Mouse (Mus musculus) heart, postnatal 0 days (tissue): ENCODE measurements around the gene Trio. TPM values are rescaled to one million over a fixed set of nuclear protein-coding genes. Genes with fewer than 3 reads are reported as not detected.

Experiments used
- ATAC-seq: fragments of 200-750 bp; cut with Nextera tagmentation; 2 replicates; pipeline ENCODE4 v1.8.0; 2017; ENCODE audit warnings: low read depth, moderate number of reproducible peaks, moderate library complexity; ENCODE audit not compliant: insufficient read depth
- DNase-seq: peaks from one replicate; pipeline ENCODE4 v3.0.0-alpha.2; 2016; ENCODE audit warnings: low spot score
- H3K27ac ChIP-seq: fragments of 300-500 bp; sonication (generic); 2 replicates; pipeline ENCODE4 v1.5.1; 2014; ENCODE audit warnings: low read depth, mild to moderate bottlenecking
- H3K27me3 ChIP-seq: fragments of 300-500 bp; sonication (generic); 2 replicates; pipeline ENCODE4 v1.6.1; 2014; ENCODE audit warnings: low read length, mixed read lengths; ENCODE audit not compliant: control insufficient read depth, insufficient read depth
- H3K36me3 ChIP-seq: fragments of 300-500 bp; sonication (generic); replicated peaks from 2 replicates; pipeline ENCODE4 v1.6.1; 2014; ENCODE audit warnings: low read length, mixed read lengths; ENCODE audit not compliant: control insufficient read depth, insufficient read depth
- H3K4me1 ChIP-seq: fragments of 300-500 bp; sonication (generic); 2 replicates; pipeline ENCODE4 v1.6.1; 2014; ENCODE audit warnings: antibody characterized with exemption; ENCODE audit not compliant: control insufficient read depth, insufficient read depth
- H3K4me2 ChIP-seq: fragments of 300-500 bp; sonication (generic); 2 replicates; pipeline ENCODE4 v1.6.1; 2014; ENCODE audit warnings: low read depth, mild to moderate bottlenecking, low read length, moderate library complexity
- H3K4me3 ChIP-seq: fragments of 300-500 bp; sonication (generic); 2 replicates; pipeline ENCODE4 v1.5.1; 2014; ENCODE audit warnings: low read depth, low read length
- H3K9ac ChIP-seq: fragments of 300-500 bp; sonication (generic); replicated peaks from 2 replicates; pipeline ENCODE4 v1.6.1; 2014; ENCODE audit warnings: low read depth, low read length, mixed read lengths
- H3K9me3 ChIP-seq: fragments of 300-500 bp; sonication (generic); replicated peaks from 2 replicates; pipeline ENCODE4 v1.6.1; 2016; ENCODE audit warnings: low read length; ENCODE audit not compliant: control insufficient read depth
- CTCF ChIP-seq: IDR thresholded peaks from 2 replicates; pipeline ENCODE4 v1.5.1; 2016; ENCODE audit warnings: antibody characterized with exemption, control low read depth, low read depth
- EP300 ChIP-seq: IDR thresholded peaks from 2 replicates; pipeline ENCODE4 v1.6.1; 2016; ENCODE audit warnings: antibody characterized with exemption, low read depth
- WGBS: fragments of 180-500 bp; shearing (Covaris S2); extraction: QIAGEN DNeasy Blood & Tissue Kit; methylation state at CpG from one replicate; pipeline ENCODE4 v1.1.7; 2014; 5-methylcytosine and 5-hydroxymethylcytosine counted together
- polyA plus RNA-seq: library from polyadenylated mRNA; unstranded; fragments of >200 nt; fragmentation: Nextera tagmentation; extraction: Ambion mirVana; gene quantifications from 2 replicates; pipeline ENCODE4 v1.2.1, GENCODE M21; 2015
- total RNA-seq: library from RNA; depleted of rRNA; stranded (reverse); fragments of >200 nt; gene quantifications from 2 replicates; pipeline ENCODE4 v1.2.3, GENCODE M21; 2014; ENCODE audit warnings: low replicate concordance

The Trio gene
- total and polyA plus RNA-seq, 2 experiments from 2014 or later: 10.1 to 77.2 TPM

DNA sequence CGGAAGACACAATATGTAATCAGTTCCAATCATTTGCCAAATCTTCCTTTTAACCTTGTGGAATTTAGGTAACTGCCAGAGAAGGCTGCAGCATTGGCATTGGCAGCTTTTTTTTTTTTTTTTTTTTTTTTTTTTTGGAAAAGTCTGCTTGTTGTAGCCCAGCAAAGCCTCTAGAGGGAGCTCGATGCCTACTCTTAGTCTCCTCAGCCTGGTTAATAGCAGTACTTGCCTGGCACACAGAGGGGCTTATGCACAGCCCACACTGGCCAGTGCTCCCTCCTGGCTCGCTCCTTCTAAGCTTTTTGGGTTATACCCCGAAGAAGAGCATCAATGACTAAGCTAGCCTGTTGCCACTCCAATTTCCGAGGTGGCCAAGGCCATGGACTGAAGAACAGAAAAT is 106.1 kb downstream of the Trio start:
- Histone ChIP-seq H3K27ac (no peak overlapping the region), H3K36me3 (0 out of 2 replicates have a peak, but pooled peaks cover 6% of the 10 kb centered on the region), H3K9ac (no peak overlapping the region), H3K9me3 (no peaks in the 10 kb centered on the region), H3K4me2 (no peak overlapping the region), H3K4me3 (no peak overlapping the region), H3K4me1 (peaks cover 14% of the 10 kb centered on the region), H3K27me3 (no peaks in the 10 kb centered on the region)
- 17% methylated on average over 5 of the region's 5 CpGs for WGBS
- DNase-seq (no peak), ATAC-seq (peak; percentile 51; the same call in 1 of the 2 replicates)
- no peak for TF ChIP-seq EP300
- TF ChIP-seq CTCF: peak; percentile 66

DNA sequence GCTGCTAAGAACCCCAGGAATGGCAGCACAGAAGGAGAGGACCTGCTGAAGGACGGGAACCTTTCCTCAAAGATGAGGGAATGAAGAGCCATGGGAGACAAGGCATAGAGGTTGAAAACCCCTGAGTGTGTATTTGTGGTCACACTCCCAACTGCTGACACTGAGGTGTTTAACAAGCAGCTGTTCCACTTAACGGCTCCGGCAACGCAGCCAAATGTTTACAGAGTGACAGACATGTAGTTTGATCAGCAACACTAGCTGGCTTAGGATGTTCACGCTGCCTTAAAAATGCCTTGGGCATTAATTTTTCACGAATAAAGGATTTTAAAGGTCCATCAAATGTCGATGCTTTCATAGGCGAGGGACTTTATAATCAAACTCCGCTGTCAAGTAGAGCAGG is 106.8 kb downstream of the Trio start:
- 0 out of 2 replicates have a peak, but pooled peaks cover 6% of the 10 kb centered on the region for H3K36me3 ChIP-seq
- WGBS: 64% methylated on average over 9 of the region's 9 CpGs

GRCm38 (mm10) chr15:27916204-27916603 is 109.4 kb downstream of the Trio start:
- Histone ChIP-seq H3K4me3 (no peak overlapping the region), H3K4me2 (no peak overlapping the region), H3K9me3 (no peaks in the 10 kb centered on the region), H3K9ac (no peak overlapping the region), H3K27me3 (no peaks in the 10 kb centered on the region), H3K4me1 (no peaks in the 10 kb centered on the region), H3K36me3 (peaks cover 10% of the 10 kb centered on the region), H3K27ac (no peak overlapping the region)
- 56% methylated on average over 4 of the region's 4 CpGs for WGBS
- DNase-seq (no peak), ATAC-seq (no peak)
- TF ChIP-seq CTCF (peak; percentile 35), EP300 (no peak)

More for the DNA sequence above, 106.8 kb downstream of the Trio start:
- Histone ChIP-seq H3K4me3 (no peak overlapping the region), H3K27ac (no peak overlapping the region), H3K4me1 (peaks cover 14% of the 10 kb centered on the region), H3K9me3 (no peaks in the 10 kb centered on the region), H3K9ac (no peak overlapping the region), H3K4me2 (no peak overlapping the region), H3K27me3 (no peaks in the 10 kb centered on the region)
- no peak for DNase-seq
- no peak for ATAC-seq
- TF ChIP-seq CTCF (no peak), EP300 (no peak)

- 68% methylated on average over 3 of the region's 3 CpGs for WGBS
- ATAC-seq (no peak), DNase-seq (no peak)
- no peak overlapping the region for H3K9ac ChIP-seq
- H3K27ac ChIP-seq: no peak overlapping the region
- TF ChIP-seq EP300 (no peak), CTCF (no peak)
- no peak overlapping the region for H3K4me2 ChIP-seq
- no peaks in the 10 kb centered on the region for H3K27me3 ChIP-seq
- H3K36me3 ChIP-seq: peaks cover 17% of the 10 kb centered on the region
- H3K4me1 ChIP-seq: no peaks in the 10 kb centered on the region
- H3K9me3 ChIP-seq: no peaks in the 10 kb centered on the region
- no peak overlapping the region for H3K4me3 ChIP-seq
Observed at GRCm38 (mm10) chr15:27913013-27913412, 112.6 kb downstream of the Trio start.

DNA sequence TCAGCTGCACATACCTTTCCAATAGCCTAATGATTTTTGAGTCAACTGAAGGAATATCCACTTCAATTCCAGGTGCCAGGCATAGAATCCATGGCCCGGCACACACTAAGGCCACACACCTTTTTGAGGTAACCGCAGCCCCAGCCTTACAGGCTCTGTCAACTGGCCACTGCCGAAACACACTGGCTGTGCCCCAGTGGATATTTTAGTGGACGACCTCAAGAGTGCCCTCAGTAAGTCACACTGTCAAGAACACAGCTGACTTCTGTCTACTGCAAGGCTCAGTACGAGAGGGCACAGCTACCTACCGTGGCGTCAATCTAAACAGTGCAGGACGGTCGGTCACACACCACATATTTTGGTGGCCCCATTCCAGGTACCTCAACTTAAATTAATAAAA is 114.5 kb downstream of the Trio start:
- no peak for DNase-seq
- TF ChIP-seq CTCF (no peak), EP300 (no peak)
- Histone ChIP-seq H3K4me3 (no peak overlapping the region), H3K4me1 (peaks cover 10% of the 10 kb centered on the region; the same call in 1 of the 2 replicates), H3K9me3 (no peaks in the 10 kb centered on the region), H3K4me2 (no peak overlapping the region), H3K9ac (no peak overlapping the region), H3K27ac (no peak overlapping the region), H3K27me3 (no peaks in the 10 kb centered on the region), H3K36me3 (peaks cover 11% of the 10 kb centered on the region)
- no peak for ATAC-seq
- WGBS: 76% methylated on average over 9 of the region's 9 CpGs

DNA sequence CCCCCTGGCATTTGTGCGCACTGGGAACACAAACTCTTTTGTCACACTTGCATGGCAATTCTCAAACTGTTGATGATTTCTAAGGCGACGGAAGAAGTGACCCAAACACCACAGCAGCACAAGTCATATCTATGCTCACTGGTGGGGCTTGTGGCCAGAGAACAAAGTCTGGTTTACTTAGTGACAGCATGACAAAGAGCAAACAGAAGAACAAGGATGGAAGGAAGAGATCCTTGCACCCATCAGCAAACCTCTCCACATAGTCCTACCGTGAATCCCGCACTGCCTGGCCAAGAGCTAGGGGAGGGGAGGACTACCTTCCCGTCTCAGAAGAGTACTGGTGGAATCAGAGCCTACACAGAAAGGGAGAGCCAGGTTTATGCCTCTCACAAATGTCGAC is 115.5 kb downstream of the Trio start:
- TF ChIP-seq EP300: no peak
- TF ChIP-seq CTCF: no peak
- no peak for ATAC-seq
- Histone ChIP-seq H3K36me3 (peaks cover 11% of the 10 kb centered on the region), H3K27ac (no peak overlapping the region), H3K27me3 (no peaks in the 10 kb centered on the region), H3K9me3 (no peaks in the 10 kb centered on the region), H3K9ac (no peak overlapping the region), H3K4me2 (no peak overlapping the region), H3K4me1 (peaks cover 14% of the 10 kb centered on the region; the same call in 1 of the 2 replicates), H3K4me3 (no peak overlapping the region)
- 80% methylated on average over 7 of the region's 7 CpGs for WGBS
- no peak for DNase-seq
